Mouse (Mus musculus) limb, embryonic 11.5 days (tissue): ENCODE results near the gene Parp12. TPM values are rescaled to one million over a fixed set of nuclear protein-coding genes. Genes with fewer than 3 reads are reported as not detected.
A peak's percentile ranks its signal among the peaks of the same experiment; 100 is the strongest.

Source experiments
- ATAC-seq: fragments of 200-750 bp; cut with Nextera tagmentation; 2 replicates; pipeline ENCODE4 v1.8.0; 2017; ENCODE audit warnings: low read depth; ENCODE audit not compliant: insufficient number of reproducible peaks, low FRiP score, low TSS enrichment
- DNase-seq: peaks from one replicate; pipeline ENCODE4 v3.0.0-alpha.2; 2015; ENCODE audit warnings: low spot score
- H3K27ac ChIP-seq: fragments of 300-500 bp; sonication (generic); replicated peaks from 2 replicates; pipeline ENCODE4 v1.5.1; 2014; ENCODE audit warnings: low read depth, mild to moderate bottlenecking, low read length
- H3K27me3 ChIP-seq: fragments of 300-500 bp; sonication (generic); 2 replicates; pipeline ENCODE4 v1.6.1; 2014; ENCODE audit warnings: mild to moderate bottlenecking, low read length, mixed read lengths; ENCODE audit not compliant: control insufficient read depth, insufficient read depth
- H3K36me3 ChIP-seq: fragments of 300-500 bp; sonication (generic); 2 replicates; pipeline ENCODE4 v1.6.1; 2014; ENCODE audit warnings: mild to moderate bottlenecking, low read length, moderate library complexity, mixed read lengths; ENCODE audit not compliant: control insufficient read depth, insufficient read depth
- H3K4me1 ChIP-seq: fragments of 300-500 bp; sonication (generic); 2 replicates; pipeline ENCODE4 v1.6.1; 2014; ENCODE audit warnings: low read length, mixed read lengths; ENCODE audit not compliant: control insufficient read depth, insufficient read depth
- H3K4me2 ChIP-seq: fragments of 300-500 bp; sonication (generic); 2 replicates; pipeline ENCODE4 v1.6.1; 2014; ENCODE audit warnings: low read depth, mild to moderate bottlenecking, moderate library complexity; ENCODE audit not compliant: severe bottlenecking
- H3K4me3 ChIP-seq: fragments of 300-500 bp; sonication (generic); 2 replicates; pipeline ENCODE4 v1.5.1; 2014; ENCODE audit warnings: low read depth, low read length
- H3K9ac ChIP-seq: fragments of 300-500 bp; sonication (generic); 2 replicates; pipeline ENCODE4 v1.6.1; 2014; ENCODE audit warnings: mild to moderate bottlenecking, low read length
- H3K9me3 ChIP-seq: fragments of 300-500 bp; sonication (generic); 2 replicates; pipeline ENCODE4 v1.6.1; 2016; ENCODE audit warnings: low read length; ENCODE audit not compliant: control insufficient read depth
- WGBS: fragments of 180-500 bp; shearing (Covaris S2); extraction: QIAGEN DNeasy Blood & Tissue Kit; methylation state at CpG from one replicate; pipeline ENCODE4 v1.1.7; 2014; 5-methylcytosine and 5-hydroxymethylcytosine counted together
- polyA plus RNA-seq: library from polyadenylated mRNA; unstranded; fragments of >200 nt; fragmentation: Nextera tagmentation; extraction: Ambion mirVana; gene quantifications from 2 replicates; pipeline ENCODE4 v1.2.1, GENCODE M21; 2014

Parp12 gene
- 2.1 and 3.3 TPM in 2 replicates for polyA plus RNA-seq

- WGBS, result 3% methylated on average over 101 of the region's 101 CpGs
- Histone ChIP-seq H3K27ac (no peak within 1 kb of the TSS), H3K4me2 (peak within 1 kb of the TSS; percentile 49)
These were observed at the start of gene Parp12 for GRCm38 (mm10) chr6:39117584-39118455. TSS of gene Parp12 (minus strand) at chr6:39118349.

GRCm38 (mm10) chr6:39164891-39165290 lies 46.7 kb upstream of the Parp12 start:
- Histone ChIP-seq H3K9me3 (no peaks in the 10 kb centered on the region), H3K27ac (no peak overlapping the region), H3K36me3 (0 out of 2 replicates have a peak, but pooled peaks cover 2% of the 10 kb centered on the region), H3K4me3 (no peak overlapping the region), H3K9ac (no peak overlapping the region), H3K27me3 (no peaks in the 10 kb centered on the region), H3K4me2 (no peak overlapping the region), H3K4me1 (no peaks in the 10 kb centered on the region)
- DNase-seq, result no peak
- WGBS, result 100% methylated on average over 1 of the region's 1 CpGs
- no peak for ATAC-seq

More at GRCm38 (mm10) chr6:39117584-39118455, at the start of gene Parp12:
- peaks cover 27% of the 10 kb centered on the region for H3K27me3 ChIP-seq
- peak within 1 kb of the TSS; percentile 35 for H3K9ac ChIP-seq
- H3K4me3 ChIP-seq, result peak within 1 kb of the TSS; percentile 43
- peak; percentile 71 for DNase-seq
- H3K9me3 ChIP-seq, result peaks cover 6% of the 10 kb centered on the region; the same call in 1 of the 2 replicates
- ATAC-seq, result peak; percentile 67
- no peaks in the 10 kb centered on the region for H3K36me3 ChIP-seq
- H3K4me1 ChIP-seq, result no peaks in the 10 kb centered on the region

DNA sequence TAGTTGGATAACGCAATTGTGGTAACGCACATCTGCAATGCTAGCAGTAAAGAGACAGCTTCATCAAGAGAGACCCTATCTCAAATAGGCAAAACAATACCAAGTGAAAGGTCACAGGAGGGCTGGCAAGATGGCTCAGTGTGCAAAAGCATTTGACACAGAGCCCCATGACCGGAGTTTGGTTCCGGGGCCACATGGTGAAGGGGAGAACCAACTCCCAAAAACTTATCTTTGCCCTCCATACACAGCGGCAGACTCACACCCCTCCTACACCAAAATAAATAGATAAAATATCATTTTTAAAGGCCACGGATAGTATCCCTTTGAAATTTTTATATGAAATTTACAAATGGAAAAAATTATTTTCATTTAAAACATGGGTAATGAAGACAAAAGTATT lies 43.8 kb upstream of the Parp12 start:
- Histone ChIP-seq H3K9me3 (no peaks in the 10 kb centered on the region), H3K4me3 (no peak overlapping the region), H3K27ac (no peak overlapping the region), H3K27me3 (no peaks in the 10 kb centered on the region), H3K9ac (no peak overlapping the region), H3K4me2 (no peak overlapping the region), H3K4me1 (no peaks in the 10 kb centered on the region), H3K36me3 (no peaks in the 10 kb centered on the region)
- no peak for ATAC-seq
- no peak for DNase-seq
- 94% methylated on average over 6 of the region's 6 CpGs for WGBS

DNA sequence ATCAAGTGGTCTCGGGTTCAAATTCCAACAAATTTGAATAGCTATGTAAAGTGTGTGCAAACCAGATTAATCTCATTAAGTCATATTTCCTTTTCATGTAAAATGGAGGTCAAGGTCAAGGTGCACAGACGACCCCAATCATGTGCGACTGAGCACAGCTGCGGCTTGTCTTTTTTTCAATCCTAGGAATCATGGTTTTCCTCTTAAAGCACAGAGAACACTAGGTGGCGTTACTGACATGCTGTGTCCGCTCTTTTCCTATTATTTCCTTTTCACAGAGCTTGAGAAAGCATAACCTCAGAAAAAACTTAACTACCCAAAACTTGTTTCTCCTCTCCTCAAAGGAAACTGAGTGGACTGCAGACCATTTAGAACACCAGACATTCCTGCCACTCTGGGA lies 27.9 kb upstream of the Parp12 start:
- no peak for ATAC-seq
- H3K27ac ChIP-seq, result no peak overlapping the region

GRCm38 (mm10) chr6:39132556-39132955 lies 14.4 kb upstream of the Parp12 start:
- Histone ChIP-seq H3K9me3 (no peaks in the 10 kb centered on the region), H3K36me3 (peaks cover 2% of the 10 kb centered on the region; the same call in 1 of the 2 replicates), H3K27me3 (no peaks in the 10 kb centered on the region), H3K4me2 (no peak overlapping the region), H3K4me3 (no peak overlapping the region), H3K4me1 (no peaks in the 10 kb centered on the region), H3K27ac (no peak overlapping the region), H3K9ac (no peak overlapping the region)
- no peak for ATAC-seq
- no peak for DNase-seq
- WGBS, result 73% methylated on average over 5 of the region's 5 CpGs

More for the DNA sequence above, 27.9 kb upstream of the Parp12 start:
- no peak for DNase-seq
- no peak overlapping the region for H3K4me2 ChIP-seq
- H3K27me3 ChIP-seq, result no peaks in the 10 kb centered on the region
- no peaks in the 10 kb centered on the region for H3K4me1 ChIP-seq
- H3K4me3 ChIP-seq, result no peak overlapping the region
- H3K36me3 ChIP-seq, result peaks cover 17% of the 10 kb centered on the region; the same call in 1 of the 2 replicates
- WGBS, result 61% methylated on average over 6 of the region's 6 CpGs
- no peaks in the 10 kb centered on the region for H3K9me3 ChIP-seq
- H3K9ac ChIP-seq, result no peak overlapping the region

- no peak overlapping the region for H3K4me2 ChIP-seq
- H3K4me1 ChIP-seq, result no peaks in the 10 kb centered on the region
- H3K9ac ChIP-seq, result no peak overlapping the region
- H3K27me3 ChIP-seq, result no peaks in the 10 kb centered on the region
- no peak overlapping the region for H3K4me3 ChIP-seq
- H3K36me3 ChIP-seq, result peaks cover 2% of the 10 kb centered on the region; the same call in 1 of the 2 replicates
- H3K9me3 ChIP-seq, result no peaks in the 10 kb centered on the region
- ATAC-seq, result no peak
- WGBS, result 48% methylated on average over 4 of the region's 4 CpGs
- no peak for DNase-seq
- H3K27ac ChIP-seq, result no peak overlapping the region
These were observed 13.3 kb upstream of the Parp12 start for GRCm38 (mm10) chr6:39131480-39131879.

DNA sequence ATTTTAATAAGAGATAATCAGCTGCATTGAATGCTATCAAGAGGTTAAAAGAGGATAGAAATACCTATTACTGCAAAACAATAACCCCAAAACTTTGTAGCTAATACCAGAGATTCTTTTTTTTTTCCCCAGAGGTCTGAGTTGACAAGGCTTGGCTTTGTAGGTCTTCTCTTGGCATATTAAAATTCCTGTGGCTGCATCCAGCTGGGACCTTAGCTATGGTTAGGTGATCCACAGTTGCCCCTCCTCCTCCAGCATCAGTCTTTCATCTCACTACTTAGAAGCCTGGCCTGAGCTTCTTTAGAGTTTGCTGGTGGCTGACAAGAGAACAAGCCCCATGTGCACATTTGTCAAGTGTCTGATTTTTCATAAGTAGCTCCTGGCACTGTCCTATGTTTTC lies 6.6 kb upstream of the Parp12 start:
- no peak overlapping the region for H3K27ac ChIP-seq
- no peaks in the 10 kb centered on the region for H3K27me3 ChIP-seq
- no peak overlapping the region for H3K4me3 ChIP-seq
- H3K4me2 ChIP-seq, result no peak overlapping the region
- H3K4me1 ChIP-seq, result no peaks in the 10 kb centered on the region
- no peaks in the 10 kb centered on the region for H3K36me3 ChIP-seq
- no peaks in the 10 kb centered on the region for H3K9me3 ChIP-seq
- no peak for DNase-seq
- no peak overlapping the region for H3K9ac ChIP-seq
- ATAC-seq, result no peak

DNA sequence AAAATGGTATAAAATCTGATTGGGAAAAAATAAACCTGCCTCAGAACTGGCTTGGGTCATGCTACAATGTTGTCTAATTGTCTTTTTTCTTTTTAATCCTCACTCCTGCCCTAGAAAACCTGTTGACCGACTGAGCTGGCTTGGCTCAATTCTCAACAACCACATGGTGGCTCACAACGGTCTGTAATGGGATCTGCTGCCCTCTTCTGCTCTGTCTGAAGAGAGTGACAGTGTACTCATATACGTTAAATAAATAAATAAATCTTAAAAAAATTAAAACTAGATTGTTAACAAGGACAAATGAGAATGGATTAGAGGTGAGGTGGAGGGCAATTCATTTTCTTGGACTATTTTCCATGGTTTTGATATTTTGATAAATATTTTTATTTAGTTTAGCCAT lies 2.5 kb upstream of the Parp12 start:
- Histone ChIP-seq H3K27ac (no peak overlapping the region), H3K9ac (no peak overlapping the region), H3K4me3 (no peak overlapping the region), H3K9me3 (peaks cover 6% of the 10 kb centered on the region; the same call in 1 of the 2 replicates), H3K4me1 (no peaks in the 10 kb centered on the region), H3K4me2 (no peak overlapping the region), H3K36me3 (no peaks in the 10 kb centered on the region), H3K27me3 (peaks cover 27% of the 10 kb centered on the region)
- DNase-seq, result no peak
- no peak for ATAC-seq
- WGBS, result 69% methylated on average over 3 of the region's 3 CpGs
